Mouse (Mus musculus): ENCODE measurements around the gene Ttc41.

DNA sequence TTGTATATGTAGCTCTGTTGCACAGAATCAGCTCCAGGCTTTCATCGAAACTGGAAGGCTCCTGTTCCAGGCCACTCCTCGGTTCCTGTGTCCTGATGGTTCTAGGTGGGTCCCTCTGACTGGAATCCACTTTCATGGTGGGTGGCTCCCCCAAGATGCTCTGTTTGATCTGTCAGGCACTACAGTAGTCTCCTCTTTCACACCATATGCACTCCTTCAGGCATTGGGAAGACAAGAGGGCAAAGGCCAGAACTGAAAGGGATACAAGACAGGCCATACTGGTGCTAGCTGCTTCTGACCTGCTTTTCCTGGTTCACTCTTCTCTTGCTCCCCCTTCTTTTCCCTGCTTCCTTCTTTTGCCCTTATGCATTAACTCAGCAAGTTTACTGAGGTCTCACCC lies 37.3 kb downstream of the Ttc41 start:
- TF ChIP-seq CTCF (IDR thresholded peaks at IDR 0.05; ENCODE audit: low read depth, low read length) (no peak), POLR2A (IDR thresholded peaks at IDR 0.05; ENCODE audit: extremely low read depth, insufficient read depth, low read length) (no peak)
